In genomic region chr12:68217091-68217490, GRCm38 (mm10) we compare ENCODE assay signal across 17 mouse cellular contexts.
"Had no signal": no experiment of that assay in that cellular context is flagged by ENCODE, and none has a peak within 500 bp of the region (broad histone marks: within the 10 kb centered on the region; RNA-seq: fewer than 3 reads in every experiment).

No protein-coding gene starts in this region.

- H3K9ac ChIP-seq: lung, embryonic 15.5 days; midbrain, embryonic 13.5 days; midbrain, embryonic 15.5 days; neural tube, embryonic 12.5 days; stomach, embryonic 15.5 days had no signal

- H3K4me2 ChIP-seq: lung, embryonic 15.5 days; midbrain, embryonic 11.5 days; midbrain, embryonic 13.5 days; midbrain, embryonic 15.5 days; neural tube, embryonic 12.5 days; stomach, embryonic 15.5 days had no signal

- DNase-seq: lung, adult 2 months; lung, postnatal 14 days; lung, postnatal 36 days; right cerebral cortex, postnatal 14 days; thymus, adult 2 months; thymus, postnatal 25 days; thymus, postnatal 4 days had no signal

- H3K27me3 ChIP-seq: lung, embryonic 15.5 days; megakaryocyte, embryonic 14.5 days; midbrain, embryonic 13.5 days; midbrain, embryonic 15.5 days; neural tube, embryonic 12.5 days; stomach, embryonic 15.5 days had no signal

- H3K36me3 ChIP-seq: lung, embryonic 15.5 days; midbrain, embryonic 13.5 days; midbrain, embryonic 15.5 days; neural tube, embryonic 12.5 days; stomach, embryonic 15.5 days had no signal

- H3K27ac ChIP-seq: lung, embryonic 15.5 days; macrophage; midbrain, embryonic 13.5 days; midbrain, embryonic 15.5 days; neural tube, embryonic 12.5 days; stomach, embryonic 15.5 days; stomach, postnatal 0 days had no signal

- H3K4me1 ChIP-seq: lung, embryonic 15.5 days; megakaryocyte, embryonic 14.5 days; midbrain, embryonic 13.5 days; midbrain, embryonic 15.5 days; neural tube, embryonic 12.5 days; stomach, embryonic 15.5 days had no signal

- H3K9me3 ChIP-seq: lung, embryonic 15.5 days; megakaryocyte, embryonic 14.5 days; midbrain, embryonic 13.5 days; midbrain, embryonic 15.5 days; neural tube, embryonic 12.5 days; stomach, embryonic 15.5 days had no signal

- ATAC-seq: lung, postnatal 0 days; midbrain, embryonic 13.5 days; midbrain, embryonic 15.5 days had no signal

- H3K4me3 ChIP-seq: lung, embryonic 15.5 days; megakaryocyte, embryonic 14.5 days; midbrain, embryonic 13.5 days; midbrain, embryonic 15.5 days; neural tube, embryonic 12.5 days; stomach, embryonic 15.5 days had no signal
